ENCODE assay signal across 11 mouse cellular contexts in genomic region chr9:35316771-35317211, GRCm38 (mm10). TPM values are rescaled to one million over a fixed set of nuclear protein-coding genes. Genes with fewer than 3 reads are reported as not detected.
DNase-seq lines count a peak whose midpoint lies in the region; ATAC-seq and TF ChIP-seq lines count a peak whose summit lies in the region.
"Had no signal": no experiment of that assay in that cellular context is flagged by ENCODE, and none has a peak within 500 bp of the region (broad histone marks: within the 10 kb centered on the region; RNA-seq: fewer than 3 reads in every experiment).

No protein-coding gene starts in this region.

- in situ Hi-C loops in ES-E14 (cut with MboI; ENCODE audit: low sequenced_read_pairs in 2 of 2, unreplicated experiment in 2 of 2), result no loop called here

- no peak for ATAC-seq in heart, embryonic 12.5 days (ENCODE audit: insufficient number of reproducible peaks, low FRiP score)
- no peak for ATAC-seq in limb, embryonic 13.5 days (ENCODE audit: low FRiP score, low read depth)
- ATAC-seq: forebrain, embryonic 14.5 days; liver, postnatal 0 days had no signal

- no peaks in the 10 kb centered on the region for H3K36me3 ChIP-seq in heart, embryonic 12.5 days
- no peaks in the 10 kb centered on the region for H3K36me3 ChIP-seq in ES-E14 (ENCODE audit: control insufficient read depth, insufficient read depth, low read length, poor library complexity, severe bottlenecking)
- H3K36me3 ChIP-seq in limb, embryonic 13.5 days, result no peaks in the 10 kb centered on the region
- H3K36me3 ChIP-seq: midbrain, embryonic 12.5 days had no signal

- DNase-seq in heart, adult 11 months, result peak; percentile 97
- no peak for DNase-seq in ES-E14 (ENCODE audit: low read depth, low spot score)
- DNase-seq in heart, postnatal 10 days, result peak; percentile 47 to 49
- no peak for DNase-seq in right cerebral cortex, adult 2 months (ENCODE audit: low spot score in 2 of 2)
- DNase-seq in frontal cortex, adult 2 months (ENCODE audit: extremely low spot score in 1 of 2, low spot score in 1 of 2), result no peak
- no peak for DNase-seq in left cerebral cortex, adult 8-10 months (ENCODE audit: low spot score in 2 of 2)
- DNase-seq: liver, postnatal 0 days had no signal

- 84% methylated on average over 3 of the region's 3 CpGs for WGBS in heart, embryonic 12.5 days
- WGBS in limb, embryonic 13.5 days, result 50% methylated on average over 3 of the region's 3 CpGs

- no peaks in the 10 kb centered on the region for H3K9me3 ChIP-seq in heart, embryonic 12.5 days (replicated peaks)
- no peaks in the 10 kb centered on the region for H3K9me3 ChIP-seq in ES-E14 (ENCODE audit: control insufficient read depth, insufficient read depth, low read depth, low read length)
- no peaks in the 10 kb centered on the region for H3K9me3 ChIP-seq in limb, embryonic 13.5 days
- H3K9me3 ChIP-seq: midbrain, embryonic 12.5 days had no signal

- intact Hi-C loops in heart, postnatal 10 days (cut with DNase I), result no loop called here

- H3K27ac ChIP-seq in heart, embryonic 12.5 days (ENCODE audit: poor library complexity, severe bottlenecking), result no peak overlapping the region
- H3K27ac ChIP-seq in ES-E14 (ENCODE audit: insufficient read depth, low read depth, low read length, poor library complexity, severe bottlenecking), result peak overlapping the region; percentile 7; the same call in 1 of the 2 replicates
- H3K27ac ChIP-seq in limb, embryonic 13.5 days, result 0 out of 2 replicates have a peak overlapping the region, but pooled peaks have one; percentile 11
- H3K27ac ChIP-seq: midbrain, embryonic 12.5 days had no signal

- H3K27me3 ChIP-seq in heart, embryonic 12.5 days (replicated peaks), result no peaks in the 10 kb centered on the region
- H3K27me3 ChIP-seq in limb, embryonic 13.5 days, result no peaks in the 10 kb centered on the region

- no peak overlapping the region for H3K4me2 ChIP-seq in heart, embryonic 12.5 days
- no peak overlapping the region for H3K4me2 ChIP-seq in limb, embryonic 13.5 days (replicated peaks)
- H3K4me2 ChIP-seq: midbrain, embryonic 12.5 days had no signal

- no peak overlapping the region for H3K4me3 ChIP-seq in heart, embryonic 12.5 days
- H3K4me3 ChIP-seq in ES-E14 (ENCODE audit: insufficient read depth in 1 of 2, low read depth in 1 of 2, low read length in 2 of 2, poor library complexity in 1 of 2, severe bottlenecking in 1 of 2), result no peak overlapping the region
- H3K4me3 ChIP-seq in limb, embryonic 13.5 days, result no peak overlapping the region
- H3K4me3 ChIP-seq: midbrain, embryonic 12.5 days had no signal

- peaks cover 38% of the 10 kb centered on the region for H3K4me1 ChIP-seq in heart, embryonic 12.5 days (replicated peaks)
- H3K4me1 ChIP-seq in ES-E14 (ENCODE audit: control insufficient read depth in 2 of 2, insufficient read depth in 2 of 2, low read length in 2 of 2, poor library complexity in 1 of 2), result peaks cover 0 to 8% of the 10 kb centered on the region in 2 experiments; a peak in 3 of 4 replicates
- peaks cover 68% of the 10 kb centered on the region for H3K4me1 ChIP-seq in limb, embryonic 13.5 days

- H3K9ac ChIP-seq in heart, embryonic 12.5 days, result no peak overlapping the region
- H3K9ac ChIP-seq in ES-E14 (ENCODE audit: insufficient read depth, low read depth, low read length, poor library complexity, severe bottlenecking), result no peak overlapping the region
- no peak overlapping the region for H3K9ac ChIP-seq in limb, embryonic 13.5 days
- H3K9ac ChIP-seq: liver, postnatal 0 days; midbrain, embryonic 12.5 days had no signal

TF ChIP-seq in ES-E14, 5 proteins besides CTCF, POLR2A, EP300 and RAD21:
- no peak for TF ChIP-seq ZNF384 (IDR thresholded peaks at IDR 0.05; ENCODE audit: low read depth, low read length)
- no peak for TF ChIP-seq MAFK (IDR thresholded peaks at IDR 0.05; ENCODE audit: insufficient read depth, low read depth, low read length)
- no peak for TF ChIP-seq ZC3H11A (IDR thresholded peaks at IDR 0.05; ENCODE audit: borderline replicate concordance, low read depth, low read length)
- no peak for TF ChIP-seq CHD2 (IDR thresholded peaks at IDR 0.05; ENCODE audit: low read depth, low read length)
- TF ChIP-seq HCFC1 (IDR thresholded peaks at IDR 0.05; ENCODE audit: borderline replicate concordance, insufficient read depth, low read length), result no peak

RNA-seq across cellular contexts. Expression of gene Rpusd4, which starts 49.1 kb away (rescaled TPM):
- polyA plus RNA-seq in heart, embryonic 12.5 days (2016; fragmentation: Nextera tagmentation; extraction: Ambion mirVana), result 22.1 and 24.4 TPM in 2 replicates
- total RNA-seq in ES-E14 (2012; rRNA removed), result 28.8 and 32.0 TPM in 2 replicates
- total RNA-seq in heart, postnatal 10 days (2021), result 10 to 100 TPM; 10.1 to 11.9 TPM
- polyA plus RNA-seq in limb, embryonic 13.5 days (2015; fragmentation: Nextera tagmentation; extraction: Ambion mirVana), result 29.6 and 31.9 TPM in 2 replicates
- polyA plus RNA-seq in frontal cortex, adult 2 months (2012; rRNA removed), result 10.0 and 10.8 TPM in 2 replicates
- total RNA-seq in left cerebral cortex, adult 8-10 months (2022), result 10 to 100 TPM in 3 of 4 experiments, 1 to 10 TPM in 1; 9.1 to 12.1 (median 11.7) TPM

RNA-seq across cellular contexts. Expression of gene Fam118b, which starts 49.2 kb away (rescaled TPM):
- 26.6 and 28.5 TPM in 2 replicates for polyA plus RNA-seq in heart, embryonic 12.5 days (2016; fragmentation: Nextera tagmentation; extraction: Ambion mirVana)
- total RNA-seq in ES-E14 (2012; rRNA removed), result 19.3 and 26.9 TPM in 2 replicates
- total RNA-seq in heart, postnatal 10 days (2021), result 10 to 100 TPM; 14.3 to 16.7 TPM
- polyA plus RNA-seq in limb, embryonic 13.5 days (2015; fragmentation: Nextera tagmentation; extraction: Ambion mirVana), result 54.2 and 58.2 TPM in 2 replicates
- 20.0 and 21.4 TPM in 2 replicates for polyA plus RNA-seq in frontal cortex, adult 2 months (2012; rRNA removed)
- 10 to 100 TPM; 20.2 to 23.0 (median 21.7) TPM for total RNA-seq in left cerebral cortex, adult 8-10 months (2022)

Comparison
In these comparisons a context has a peak if more than half of its experiments do, and no peak if none do; other contexts are left out.
1. DNase-seq: peak in heart, adult 11 months (single experiment) and heart, postnatal 10 days (2 of 2); none in ES-E14 (single experiment), right cerebral cortex, adult 2 months (0 of 2), frontal cortex, adult 2 months (0 of 2) and left cerebral cortex, adult 8-10 months (0 of 2).